ENCODE assay signal across 8 mouse cellular contexts in genomic region chr10:67979401-67980157, GRCm38 (mm10). TPM values are rescaled to one million over a fixed set of nuclear protein-coding genes. Genes with fewer than 3 reads are reported as not detected.
A peak's percentile ranks its signal among the peaks of the same experiment; 100 is the strongest.
DNase-seq lines count a peak whose midpoint lies in the region; ATAC-seq and TF ChIP-seq lines count a peak whose summit lies in the region.

TSS of gene Rtkn2 (plus strand) at chr10:67979570.

- no peak for TF ChIP-seq POLR2A in bone marrow, adult 2 months (IDR thresholded peaks at IDR 0.05; ENCODE audit: borderline replicate concordance, control insufficient read depth, low read depth, low read length)
- 0 out of 2 replicates have a peak, but pooled peaks have one; percentile 43 for TF ChIP-seq POLR2A in limb, embryonic 14.5 days (IDR thresholded peaks at IDR 0.05; ENCODE audit: borderline replicate concordance, extremely low read depth, insufficient read depth, insufficient read length)
- no peak for TF ChIP-seq POLR2A in spleen, adult 2 months (IDR thresholded peaks at IDR 0.05; ENCODE audit: low read depth, low read length)

- H3K36me3 ChIP-seq in embryonic facial prominence, embryonic 14.5 days (ENCODE audit: control insufficient read depth, insufficient read depth, low read length), result no peaks in the 10 kb centered on the region
- no peaks in the 10 kb centered on the region for H3K36me3 ChIP-seq in limb, embryonic 14.5 days (ENCODE audit: control insufficient read depth, insufficient read depth, low read length)
- no peaks in the 10 kb centered on the region for H3K36me3 ChIP-seq in midbrain, embryonic 16.5 days (ENCODE audit: control insufficient read depth, insufficient read depth, low read length)
- H3K36me3 ChIP-seq in spleen, adult 2 months (ENCODE audit: control insufficient read depth, insufficient read depth, low read length), result no peaks in the 10 kb centered on the region

- peak; percentile 91 for DNase-seq in A20 (ENCODE audit: low read depth, low spot score)
- peak; percentile 98 for DNase-seq in embryonic facial prominence, embryonic 14.5 days (ENCODE audit: low spot score)
- DNase-seq in heart, adult 8-10 months (ENCODE audit: low spot score), result peak; percentile 79
- DNase-seq in kidney, adult 8-10 months, result peak; percentile 78 to 85
- peak; percentile 94 for DNase-seq in limb, embryonic 14.5 days (ENCODE audit: low spot score)
- peak; percentile 79 to 87 for DNase-seq in spleen, adult 2 months (ENCODE audit: low read depth in 1 of 2, low spot score in 2 of 2)

- no peak for TF ChIP-seq CTCF in bone marrow, adult 2 months (IDR thresholded peaks at IDR 0.05; ENCODE audit: control insufficient read depth, insufficient read depth, low read length)
- TF ChIP-seq CTCF in spleen, adult 2 months (IDR thresholded peaks at IDR 0.05; ENCODE audit: extremely low read depth, insufficient read depth, insufficient read length, insufficient replicate concordance), result no peak

- H3K27ac ChIP-seq in bone marrow, adult 2 months (ENCODE audit: control insufficient read depth, insufficient read depth, low read depth, low read length, poor library complexity), result peak within 1 kb of the TSS; percentile 36
- H3K27ac ChIP-seq in embryonic facial prominence, embryonic 14.5 days (replicated peaks; ENCODE audit: low read depth, low read length), result no peak within 1 kb of the TSS
- H3K27ac ChIP-seq in limb, embryonic 14.5 days (replicated peaks; ENCODE audit: low read depth, low read length), result 0 out of 2 replicates have a peak within 1 kb of the TSS, but pooled peaks have one; percentile 6
- H3K27ac ChIP-seq in midbrain, embryonic 16.5 days (ENCODE audit: low read length), result peak within 1 kb of the TSS; percentile 60
- H3K27ac ChIP-seq in spleen, adult 2 months (ENCODE audit: insufficient read depth, low read length), result no peak within 1 kb of the TSS

- no peaks in the 10 kb centered on the region for H3K27me3 ChIP-seq in embryonic facial prominence, embryonic 14.5 days (replicated peaks; ENCODE audit: control insufficient read depth, insufficient read depth, low read length)
- H3K27me3 ChIP-seq in limb, embryonic 14.5 days (ENCODE audit: control insufficient read depth, insufficient read depth, low read length), result no peaks in the 10 kb centered on the region
- no peaks in the 10 kb centered on the region for H3K27me3 ChIP-seq in midbrain, embryonic 16.5 days (ENCODE audit: control insufficient read depth, insufficient read depth, low read depth, low read length)
- H3K27me3 ChIP-seq in spleen, adult 2 months (ENCODE audit: control insufficient read depth, insufficient read depth, low read length), result no peaks in the 10 kb centered on the region

- H3K4me2 ChIP-seq in embryonic facial prominence, embryonic 14.5 days (ENCODE audit: low read depth, low read length), result peak within 1 kb of the TSS; percentile 98
- H3K4me2 ChIP-seq in limb, embryonic 14.5 days (replicated peaks; ENCODE audit: low read depth, low read length, severe bottlenecking), result peak within 1 kb of the TSS; percentile 99
- peak within 1 kb of the TSS; percentile 88 for H3K4me2 ChIP-seq in midbrain, embryonic 16.5 days (ENCODE audit: low read length)

- H3K4me3 ChIP-seq in bone marrow, adult 2 months (replicated peaks; ENCODE audit: control insufficient read depth, low read depth, low read length), result peak within 1 kb of the TSS; percentile 78
- H3K4me3 ChIP-seq in embryonic facial prominence, embryonic 14.5 days (ENCODE audit: low read depth, low read length), result peak within 1 kb of the TSS; percentile 77
- H3K4me3 ChIP-seq in limb, embryonic 14.5 days (replicated peaks; ENCODE audit: low read length), result peak within 1 kb of the TSS; percentile 67
- peak within 1 kb of the TSS; percentile 74 for H3K4me3 ChIP-seq in midbrain, embryonic 16.5 days (ENCODE audit: low read depth, low read length)
- H3K4me3 ChIP-seq in spleen, adult 2 months (ENCODE audit: extremely low read depth, insufficient read depth, insufficient read length), result peak within 1 kb of the TSS; percentile 83

- H3K4me1 ChIP-seq in bone marrow, adult 2 months (ENCODE audit: control insufficient read depth, insufficient read depth, low read length), result no peaks in the 10 kb centered on the region
- peaks cover 5% of the 10 kb centered on the region; the same call in 1 of the 2 replicates for H3K4me1 ChIP-seq in embryonic facial prominence, embryonic 14.5 days (ENCODE audit: control insufficient read depth, insufficient read depth, low read length)
- no peaks in the 10 kb centered on the region for H3K4me1 ChIP-seq in limb, embryonic 14.5 days (ENCODE audit: control insufficient read depth, insufficient read depth, low read length)
- H3K4me1 ChIP-seq in midbrain, embryonic 16.5 days (ENCODE audit: control insufficient read depth, insufficient read depth, low read length), result peaks cover 3% of the 10 kb centered on the region; the same call in 1 of the 2 replicates
- peaks cover 4% of the 10 kb centered on the region; the same call in 1 of the 2 replicates for H3K4me1 ChIP-seq in spleen, adult 2 months (ENCODE audit: control insufficient read depth, insufficient read depth, insufficient read length)

- ATAC-seq in embryonic facial prominence, embryonic 14.5 days (ENCODE audit: low read depth), result peak; percentile 99
- ATAC-seq in limb, embryonic 14.5 days (ENCODE audit: low FRiP score, low read depth), result peak; percentile 95
- ATAC-seq in midbrain, embryonic 16.5 days, result peak; percentile 99

- H3K9me3 ChIP-seq in embryonic facial prominence, embryonic 14.5 days (ENCODE audit: control insufficient read depth, low read length), result no peaks in the 10 kb centered on the region
- no peaks in the 10 kb centered on the region for H3K9me3 ChIP-seq in limb, embryonic 14.5 days (ENCODE audit: control insufficient read depth, low read length)
- H3K9me3 ChIP-seq in midbrain, embryonic 16.5 days (replicated peaks; ENCODE audit: control insufficient read depth, low read length, poor library complexity, severe bottlenecking), result no peaks in the 10 kb centered on the region

- WGBS in bone marrow, adult 2 months, result under 1% methylated on average over 57 of the region's 57 CpGs
- under 1% methylated on average over 44 of the region's 57 CpGs for WGBS in embryonic facial prominence, embryonic 14.5 days
- WGBS in limb, embryonic 14.5 days, result under 1% methylated on average over 57 of the region's 57 CpGs
- WGBS in midbrain, embryonic 16.5 days, result under 1% methylated on average over 57 of the region's 57 CpGs
- WGBS in spleen, adult 2 months, result under 1% methylated on average over 57 of the region's 57 CpGs

- peak within 1 kb of the TSS; percentile 71 for H3K9ac ChIP-seq in embryonic facial prominence, embryonic 14.5 days (ENCODE audit: low read depth, low read length)
- peak within 1 kb of the TSS; percentile 66 for H3K9ac ChIP-seq in limb, embryonic 14.5 days (ENCODE audit: low read depth, low read length, severe bottlenecking)
- peak within 1 kb of the TSS; percentile 59 for H3K9ac ChIP-seq in midbrain, embryonic 16.5 days (ENCODE audit: low read depth, low read length)

RNA-seq across cellular contexts. Expression of gene Rtkn2, which starts in this region (rescaled TPM):
- polyA plus RNA-seq in bone marrow, adult 2 months (2011; ENCODE audit: insufficient read depth, insufficient read length, low replicate concordance, missing spikeins), result 1.0 and 2.5 TPM in 2 replicates
- 5.4 and 6.5 TPM in 2 replicates for polyA plus RNA-seq in embryonic facial prominence, embryonic 14.5 days (2014; fragmentation: Nextera tagmentation; extraction: Ambion mirVana)
- under 1 TPM; 0.20 to 0.34 (median 0.28) TPM for total RNA-seq in heart, adult 8-10 months (2022)
- polyA plus RNA-seq in limb, embryonic 14.5 days (2012; rRNA removed), result 2.7 and 2.9 TPM in 2 replicates
- 5.7 and 7.8 TPM in 2 replicates for polyA plus RNA-seq in limb, embryonic 14.5 days (2014; fragmentation: Nextera tagmentation; extraction: Ambion mirVana)
- polyA plus RNA-seq in midbrain, embryonic 16.5 days (2015; fragmentation: Nextera tagmentation; extraction: Ambion mirVana), result 3.0 and 3.3 TPM in 2 replicates
- 0.09 and 0.14 TPM in 2 replicates for polyA plus RNA-seq in spleen, adult 2 months (2012; rRNA removed)

Comparison
In these comparisons a context has a peak if more than half of its experiments do, and no peak if none do; other contexts are left out.
1. Peak in DNase-seq in heart, adult 8-10 months; RNA of the gene not detected or under 1 TPM.
2. Peak in DNase-seq and H3K4me3 ChIP-seq in spleen, adult 2 months; RNA of the gene not detected or under 1 TPM.
3. H3K27ac ChIP-seq: peak in bone marrow, adult 2 months (single experiment), limb, embryonic 14.5 days (single experiment) and midbrain, embryonic 16.5 days (single experiment); none in embryonic facial prominence, embryonic 14.5 days (single experiment) and spleen, adult 2 months (single experiment).
4. Peak in every context shown above with its lines, with median percentiles within 50 percentile points of each other: DNase-seq, H3K4me3 ChIP-seq, ATAC-seq, H3K4me2 ChIP-seq and H3K9ac ChIP-seq.